Mouse (Mus musculus) testis, adult 2 months (tissue): ENCODE data around the gene Tmem182.

Source experiments
- CTCF ChIP-seq: fragments of 200-500 bp; IDR thresholded peaks from 2 replicates; pipeline ENCODE4 v1.5.1; 2012; ENCODE audit warnings: low read depth, mild to moderate bottlenecking, inconsistent platforms, low read length, moderate library complexity; ENCODE audit not compliant: control insufficient read depth, insufficient read depth, insufficient replicate concordance
- POLR2A ChIP-seq: fragments of 200-500 bp; IDR thresholded peaks from 2 replicates; pipeline ENCODE4 v1.6.1; 2012; ENCODE audit warnings: low read depth, mild to moderate bottlenecking, inconsistent platforms, low read length, moderate library complexity; ENCODE audit not compliant: control insufficient read depth

- TF ChIP-seq CTCF (no peak), POLR2A (no peak)
Measured at GRCm38 (mm10) chr1:40800908-40801307, 4.5 kb upstream of the Tmem182 start.
